Mouse (Mus musculus) liver, postnatal 0 days (tissue): ENCODE data around the gene Lama5.

Experiments
- CTCF ChIP-seq: sonication (generic); IDR thresholded peaks from 2 replicates; pipeline ENCODE4 v1.5.1; 2016; ENCODE audit warnings: antibody characterized with exemption, low read depth
- EP300 ChIP-seq: IDR thresholded peaks from 2 replicates; pipeline ENCODE4 v1.6.1; 2016; ENCODE audit warnings: antibody characterized with exemption, low read depth, mild to moderate bottlenecking

DNA sequence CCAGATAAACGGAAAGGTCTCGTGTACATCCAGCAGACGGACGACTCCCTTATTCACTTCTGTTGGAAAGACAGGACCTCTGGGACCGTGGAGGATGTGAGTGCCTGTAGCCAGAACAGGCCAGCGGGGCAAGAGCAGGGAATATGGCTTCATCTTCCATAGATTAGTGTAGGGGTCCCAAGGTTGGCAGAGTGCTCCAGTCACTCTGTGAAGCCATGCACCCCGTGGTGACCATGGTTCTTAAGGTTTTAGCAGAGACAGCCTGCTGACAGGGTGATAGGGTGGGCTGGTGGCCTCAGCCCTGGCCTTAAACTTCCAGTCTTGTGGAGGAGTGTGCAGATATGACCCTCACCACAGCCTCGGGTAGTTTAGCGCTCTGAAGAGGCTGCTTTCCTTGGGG, 53.5 kb downstream of the Lama5 start:
- TF ChIP-seq CTCF: no peak
- no peak for TF ChIP-seq EP300
